Mouse (Mus musculus) heart, embryonic 16.5 days (tissue): ENCODE measurements around the gene Fgr. TPM values are rescaled to one million over a fixed set of nuclear protein-coding genes. Genes with fewer than 3 reads are reported as not detected.
"Not testable (repeated sequence)": the region's sequence is repeated elsewhere in the genome, so short reads cannot be mapped to it uniquely, and the experiment has no call there.

Source experiments
- ATAC-seq: fragments of 200-750 bp; cut with Nextera tagmentation; replicated peaks from 2 replicates; pipeline ENCODE4 v1.8.0; 2017; ENCODE audit warnings: moderate number of reproducible peaks; ENCODE audit not compliant: insufficient read depth, low FRiP score; ENCODE audit errors: extremely low read depth
- H3K27ac ChIP-seq: fragments of 300-500 bp; sonication (generic); 2 replicates; pipeline ENCODE4 v1.5.1; 2014; ENCODE audit warnings: mild to moderate bottlenecking, low read length, control low read depth, moderate library complexity
- H3K27me3 ChIP-seq: fragments of 300-500 bp; sonication (generic); 2 replicates; pipeline ENCODE4 v1.6.1; 2014; ENCODE audit warnings: low read length, mixed read lengths; ENCODE audit not compliant: control insufficient read depth, insufficient read depth
- H3K36me3 ChIP-seq: fragments of 300-500 bp; sonication (generic); 2 replicates; pipeline ENCODE4 v1.6.1; 2014; ENCODE audit not compliant: control insufficient read depth, insufficient read depth
- H3K4me1 ChIP-seq: fragments of 300-500 bp; sonication (generic); 2 replicates; pipeline ENCODE4 v1.6.1; 2014; ENCODE audit warnings: low read length, mixed read lengths; ENCODE audit not compliant: control insufficient read depth, insufficient read depth
- H3K4me2 ChIP-seq: fragments of 300-500 bp; sonication (generic); 2 replicates; pipeline ENCODE4 v1.6.1; 2014; ENCODE audit warnings: low read depth, mild to moderate bottlenecking, control low read depth, low read length
- H3K4me3 ChIP-seq: fragments of 300-500 bp; sonication (generic); 2 replicates; pipeline ENCODE4 v1.5.1; 2014; ENCODE audit warnings: mild to moderate bottlenecking, control low read depth, low read length
- H3K9ac ChIP-seq: fragments of 300-500 bp; sonication (generic); 2 replicates; pipeline ENCODE4 v1.6.1; 2014; ENCODE audit warnings: low read length, control low read depth
- H3K9me3 ChIP-seq: fragments of 300-500 bp; sonication (generic); replicated peaks from 2 replicates; pipeline ENCODE4 v1.6.1; 2016; ENCODE audit warnings: low read length; ENCODE audit not compliant: control insufficient read depth
- WGBS: fragments of 180-500 bp; shearing (Covaris S2); extraction: QIAGEN DNeasy Blood & Tissue Kit; methylation state at CpG from one replicate; pipeline ENCODE4 v1.1.7; 2014; 5-methylcytosine and 5-hydroxymethylcytosine counted together
- polyA plus RNA-seq: library from polyadenylated mRNA; unstranded; fragments of >200 nt; fragmentation: Nextera tagmentation; extraction: Ambion mirVana; gene quantifications from 2 replicates; pipeline ENCODE4 v1.2.1, GENCODE M21; 2015

Gene Fgr
- polyA plus RNA-seq, result 0.70 and 1.4 TPM in 2 replicates

GRCm38 (mm10) chr4:132973814-132974398, at the start of gene Fgr:
Fgr (plus strand) TSS chr4:132974095.
- 17% methylated on average over 21 of the region's 21 CpGs for WGBS
- peak; percentile 16; the same call in 1 of the 2 replicates for ATAC-seq
- Histone ChIP-seq H3K9ac (peak within 1 kb of the TSS; percentile 61), H3K36me3 (no peaks in the 10 kb centered on the region), H3K4me3 (peak within 1 kb of the TSS; percentile 40), H3K4me2 (peak within 1 kb of the TSS; percentile 61), H3K4me1 (peaks cover 25% of the 10 kb centered on the region), H3K27ac (peak within 1 kb of the TSS; percentile 74), H3K9me3 (no peaks in the 10 kb centered on the region), H3K27me3 (peaks cover 9% of the 10 kb centered on the region)

GRCm38 (mm10) chr4:132926520-132926919, 47.4 kb upstream of the Fgr start:
- 55% methylated on average over 2 of the region's 2 CpGs for WGBS

DNA sequence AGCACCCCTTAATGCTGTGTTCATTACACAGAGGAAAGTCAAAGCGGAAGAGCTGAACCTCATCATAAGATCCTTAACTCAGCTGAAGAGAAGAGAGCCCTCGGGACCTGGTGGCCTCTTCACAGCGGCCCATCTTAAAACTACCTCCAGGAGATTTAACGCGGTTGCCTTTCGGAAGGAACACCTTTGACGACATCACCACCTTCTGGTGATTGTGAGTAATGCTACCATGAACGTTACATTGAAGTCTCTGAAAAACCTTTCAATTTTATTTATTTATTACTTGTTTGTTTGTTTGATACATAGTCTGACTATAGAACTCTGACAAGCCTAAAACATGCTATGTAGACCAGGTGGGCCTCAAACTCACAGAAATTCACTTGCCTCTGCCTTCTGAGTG, 43.1 kb upstream of the Fgr start:
- Histone ChIP-seq H3K4me2 (no peak overlapping the region), H3K27me3 (no peaks in the 10 kb centered on the region), H3K27ac (no peak overlapping the region), H3K4me3 (no peak overlapping the region), H3K4me1 (no peaks in the 10 kb centered on the region), H3K9ac (no peak overlapping the region), H3K9me3 (no peaks in the 10 kb centered on the region), H3K36me3 (no peaks in the 10 kb centered on the region)
- no peak for ATAC-seq
- 11% methylated on average over 8 of the region's 8 CpGs for WGBS

More at GRCm38 (mm10) chr4:132926520-132926919, 47.4 kb upstream of the Fgr start:
- H3K27me3 ChIP-seq, H3K9me3 ChIP-seq, H3K27ac ChIP-seq, H3K36me3 ChIP-seq, H3K9ac ChIP-seq, H3K4me1 ChIP-seq, H3K4me3 ChIP-seq, H3K4me2 ChIP-seq, ATAC-seq: not testable (repeated sequence)

DNA sequence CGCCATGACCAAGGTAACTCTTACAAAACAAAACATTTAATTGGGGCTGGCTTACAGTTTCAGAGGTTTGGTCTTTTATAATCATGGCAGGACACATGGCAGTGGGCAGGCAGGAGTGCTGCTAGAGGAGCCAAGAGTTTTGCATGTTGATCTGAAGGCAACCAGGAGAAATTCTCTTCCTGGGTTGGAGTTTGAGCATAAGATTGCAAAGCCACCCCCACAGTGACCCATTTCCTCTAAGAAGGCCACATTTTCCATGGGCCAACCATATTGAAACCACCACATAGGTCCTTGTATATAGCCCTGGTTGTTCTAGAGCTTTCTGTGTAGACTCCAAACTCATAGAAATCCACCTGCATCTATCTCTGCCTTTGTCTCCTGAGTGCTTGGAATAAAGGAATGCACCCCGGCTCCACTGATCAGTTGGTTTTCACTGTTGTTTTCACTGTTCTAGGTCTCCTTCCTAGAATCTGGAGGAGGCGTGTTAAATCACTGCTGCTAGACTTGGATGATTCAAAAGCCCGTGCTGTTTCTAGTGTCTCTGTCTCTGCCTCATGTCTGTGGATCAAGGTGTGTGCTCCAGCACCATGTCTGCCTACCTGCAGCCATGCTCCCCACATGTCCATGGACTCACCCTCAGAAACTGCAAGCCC, 41.0 kb upstream of the Fgr start:
- H3K9ac ChIP-seq, result no peak overlapping the region

DNA sequence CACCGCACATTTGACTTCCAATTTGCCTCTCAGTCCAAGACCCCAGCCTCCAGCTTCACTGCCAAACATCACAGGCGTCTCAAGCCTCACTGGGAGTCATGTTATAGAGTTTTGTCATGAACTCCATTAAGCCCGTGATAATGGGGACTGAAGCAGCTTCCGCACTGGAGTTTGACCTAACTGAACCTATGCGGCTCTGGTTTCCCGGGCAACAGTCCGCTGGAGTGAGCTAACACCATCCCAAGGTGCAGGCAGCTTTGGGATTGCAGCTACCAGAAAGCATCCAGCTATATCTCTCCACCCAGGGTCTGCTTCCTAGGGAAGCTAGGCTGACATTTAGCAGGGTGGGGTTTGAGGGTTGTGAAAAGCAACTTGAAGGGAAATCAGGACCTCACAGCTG, 39.3 kb upstream of the Fgr start:
- Histone ChIP-seq H3K27ac (no peak overlapping the region), H3K9ac (no peak overlapping the region), H3K27me3 (no peaks in the 10 kb centered on the region), H3K9me3 (no peaks in the 10 kb centered on the region), H3K4me2 (no peak overlapping the region), H3K36me3 (no peaks in the 10 kb centered on the region), H3K4me3 (no peak overlapping the region), H3K4me1 (no peaks in the 10 kb centered on the region)
- ATAC-seq, result no peak
- WGBS, result 37% methylated on average over 7 of the region's 7 CpGs

More for the DNA sequence above, 41.0 kb upstream of the Fgr start:
- WGBS, result 72% methylated on average over 4 of the region's 4 CpGs
- H3K9me3 ChIP-seq, result no peaks in the 10 kb centered on the region
- H3K36me3 ChIP-seq, result no peaks in the 10 kb centered on the region
- H3K27ac ChIP-seq, result no peak overlapping the region
- no peak overlapping the region for H3K4me3 ChIP-seq
- H3K4me1 ChIP-seq, result no peaks in the 10 kb centered on the region
- ATAC-seq, result no peak
- no peak overlapping the region for H3K4me2 ChIP-seq
- H3K27me3 ChIP-seq, result no peaks in the 10 kb centered on the region

- ATAC-seq, result no peak
- Histone ChIP-seq H3K9me3 (no peaks in the 10 kb centered on the region), H3K4me1 (no peaks in the 10 kb centered on the region), H3K27me3 (no peaks in the 10 kb centered on the region), H3K27ac (no peak overlapping the region), H3K4me3 (no peak overlapping the region), H3K36me3 (no peaks in the 10 kb centered on the region), H3K9ac (no peak overlapping the region), H3K4me2 (no peak overlapping the region)
- 52% methylated on average over 12 of the region's 12 CpGs for WGBS
These were observed 35.5 kb upstream of the Fgr start for GRCm38 (mm10) chr4:132938181-132938941.

- Histone ChIP-seq H3K36me3 (no peaks in the 10 kb centered on the region), H3K4me1 (peaks cover 4% of the 10 kb centered on the region), H3K4me2 (peak overlapping the region; percentile 45), H3K4me3 (no peak overlapping the region), H3K27ac (no peak overlapping the region), H3K27me3 (no peaks in the 10 kb centered on the region), H3K9ac (no peak overlapping the region), H3K9me3 (no peaks in the 10 kb centered on the region)
- no peak for ATAC-seq
- WGBS, result 28% methylated on average over 22 of the region's 22 CpGs
These were observed 34.3 kb upstream of the Fgr start for GRCm38 (mm10) chr4:132939421-132940127.

DNA sequence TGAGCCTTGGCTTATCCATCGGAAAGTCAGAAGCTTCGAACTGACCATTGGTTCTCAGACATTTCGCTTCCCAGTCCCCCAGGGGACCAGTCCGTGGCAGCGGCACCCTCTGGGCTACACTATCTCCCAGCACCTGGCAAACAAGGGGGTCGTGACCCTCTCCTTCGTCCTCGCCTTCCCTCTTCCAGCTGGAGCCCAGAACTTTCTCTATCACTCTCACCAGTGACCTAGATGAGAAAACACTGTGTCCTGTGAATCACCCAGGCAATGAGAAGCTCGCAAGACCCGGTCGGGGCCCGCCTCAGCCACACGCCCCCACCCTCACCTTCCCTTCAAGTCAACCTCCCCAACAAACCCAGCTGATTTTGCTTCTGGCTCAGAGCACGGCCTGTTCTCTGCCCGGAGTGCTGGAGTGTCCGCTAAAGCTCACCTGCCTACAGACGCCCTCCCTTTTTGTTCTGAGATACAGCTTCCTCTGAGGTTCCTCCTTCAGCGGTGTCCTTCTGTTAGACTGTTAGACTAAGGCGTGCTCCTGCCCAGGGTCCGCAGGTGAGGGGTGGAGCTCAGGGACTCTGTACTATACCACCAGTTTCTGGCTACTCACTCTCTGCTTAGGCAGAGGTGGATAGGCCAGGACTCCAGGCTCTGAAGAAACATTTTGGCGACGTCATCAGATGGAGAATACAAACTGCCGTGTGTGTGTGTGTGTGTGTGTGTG, 32.7 kb upstream of the Fgr start:
- Histone ChIP-seq H3K9me3 (no peaks in the 10 kb centered on the region), H3K4me1 (peaks cover 17% of the 10 kb centered on the region), H3K36me3 (no peaks in the 10 kb centered on the region), H3K4me3 (no peak overlapping the region), H3K27me3 (no peaks in the 10 kb centered on the region), H3K9ac (no peak overlapping the region), H3K27ac (no peak overlapping the region), H3K4me2 (no peak overlapping the region)
- 53% methylated on average over 23 of the region's 23 CpGs for WGBS
- no peak for ATAC-seq
